Mouse (Mus musculus) embryo, embryonic 10 days (tissue): ENCODE results near the gene Cenpb.

Experiments
- DNase-seq: peaks from one replicate; pipeline ENCODE4 v3.0.0-alpha.2; 2015; ENCODE audit warnings: low spot score

Cenpb gene

GRCm38 (mm10) chr2:131196606-131197316 lies 16.9 kb upstream of the Cenpb start:
- DNase-seq, result no peak

- DNase-seq, result no peak
Measured at GRCm38 (mm10) chr2:131191005-131191390, 11.1 kb upstream of the Cenpb start.

GRCm38 (mm10) chr2:131190344-131191004 lies 10.6 kb upstream of the Cenpb start:
- peak; percentile 85 for DNase-seq

GRCm38 (mm10) chr2:131189521-131190309 lies 9.8 kb upstream of the Cenpb start:
- DNase-seq, result no peak

- no peak for DNase-seq
Measured at GRCm38 (mm10) chr2:131188311-131188710, 8.4 kb upstream of the Cenpb start.

- DNase-seq, result no peak
Measured at GRCm38 (mm10) chr2:131187602-131187922, 7.7 kb upstream of the Cenpb start.

GRCm38 (mm10) chr2:131186771-131187601 lies 7.1 kb upstream of the Cenpb start, which contains the start of the genes Cdc25b and Spef1:
Gene Cdc25b (plus strand): TSS chr2:131186949.
Gene Spef1 (minus strand): TSS chr2:131187282.
- DNase-seq, result peak; percentile 83

GRCm38 (mm10) chr2:131186343-131186742 lies 6.5 kb upstream of the Cenpb start:
- DNase-seq, result no peak

- DNase-seq, result peak; percentile 81
Measured at GRCm38 (mm10) chr2:131179246-131179886, 501 bp downstream of the Cenpb start.

- no peak for DNase-seq
Measured at GRCm38 (mm10) chr2:131178828-131179245, 1.0 kb downstream of the Cenpb start.

GRCm38 (mm10) chr2:131177932-131178331 lies 1.9 kb downstream of the Cenpb start:
- DNase-seq, result no peak

GRCm38 (mm10) chr2:131176491-131176890 lies 3.4 kb downstream of the Cenpb start:
- no peak for DNase-seq

- DNase-seq, result no peak
Measured at GRCm38 (mm10) chr2:131175945-131176309, 3.9 kb downstream of the Cenpb start.

GRCm38 (mm10) chr2:131175286-131175944 lies 4.5 kb downstream of the Cenpb start:
- no peak for DNase-seq

- peak; percentile 93 for DNase-seq
Measured at GRCm38 (mm10) chr2:131174700-131175099, 5.2 kb downstream of the Cenpb start.

- DNase-seq, result no peak
Measured at GRCm38 (mm10) chr2:131172322-131172721, 7.5 kb downstream of the Cenpb start.

GRCm38 (mm10) chr2:131171401-131172104 lies 8.3 kb downstream of the Cenpb start:
- peak; percentile 25 for DNase-seq

GRCm38 (mm10) chr2:131170936-131171335 lies 8.9 kb downstream of the Cenpb start:
- DNase-seq, result no peak

- DNase-seq, result no peak
Measured at GRCm38 (mm10) chr2:131168914-131169313, 11.0 kb downstream of the Cenpb start.

- no peak for DNase-seq
Measured at GRCm38 (mm10) chr2:131167984-131168383, 11.9 kb downstream of the Cenpb start.
